Mouse (Mus musculus) E14TG2a.4 (cell line): ENCODE measurements around the gene H2afx.
"Not testable (repeated sequence)": the region's sequence is repeated elsewhere in the genome, so short reads cannot be mapped to it uniquely, and the experiment has no call there.

ENCODE experiments used
- H3K27me3 ChIP-seq: 2 replicates; pipeline ENCODE4 v1.6.1; 2014; ENCODE audit warnings: low read length, control low read depth; ENCODE audit not compliant: insufficient read depth
- H3K36me3 ChIP-seq: 2 replicates; pipeline ENCODE4 v1.6.1; 2014; ENCODE audit warnings: low read length, control low read depth; ENCODE audit not compliant: insufficient read depth
- H3K4me1 ChIP-seq: replicated peaks from 2 replicates; pipeline ENCODE4 v1.6.1; 2014; ENCODE audit warnings: low read depth, low read length, control low read depth
- H3K4me3 ChIP-seq: replicated peaks from 2 replicates; pipeline ENCODE4 v1.5.1; 2014; ENCODE audit warnings: mild to moderate bottlenecking, low read length
- H3K9me3 ChIP-seq: 2 replicates; pipeline ENCODE4 v1.6.1; 2014; ENCODE audit warnings: low read length, control low read depth
- CTCF ChIP-seq: conservative IDR thresholded peaks from 2 replicates; pipeline ENCODE4 v1.5.1; 2014; ENCODE audit warnings: low read length
- NANOG ChIP-seq: IDR thresholded peaks from 2 replicates; pipeline ENCODE4 v1.6.1; 2014; ENCODE audit warnings: borderline replicate concordance, low read length, mixed read lengths
- POU5F1 ChIP-seq: IDR thresholded peaks from 2 replicates; pipeline ENCODE4 v1.6.1; 2014; ENCODE audit warnings: low read length, borderline replicate concordance

H2afx gene

GRCm38 (mm10) chr9:44334396-44335330 is at the start of gene H2afx:
TSS of gene H2afx (plus strand) at chr9:44334694.
- H3K9me3 ChIP-seq = no peaks in the 10 kb centered on the region
- H3K4me1 ChIP-seq = peaks cover 50% of the 10 kb centered on the region
- H3K4me3 ChIP-seq = peak within 1 kb of the TSS; percentile 98
- H3K36me3 ChIP-seq = peaks cover 66% of the 10 kb centered on the region
- H3K27me3 ChIP-seq = no peaks in the 10 kb centered on the region
- TF ChIP-seq POU5F1 (no peak), CTCF (no peak), NANOG (no peak)

GRCm38 (mm10) chr9:44286256-44286850 is 48.1 kb upstream of the H2afx start:
- Histone ChIP-seq H3K36me3 (peaks cover 8% of the 10 kb centered on the region), H3K27me3 (peaks cover 55% of the 10 kb centered on the region), H3K4me3 (no peak overlapping the region), H3K4me1 (peaks cover 31% of the 10 kb centered on the region), H3K9me3 (no peaks in the 10 kb centered on the region)
- TF ChIP-seq POU5F1 (no peak), CTCF (no peak), NANOG (no peak)

GRCm38 (mm10) chr9:44287003-44287400 is 47.5 kb upstream of the H2afx start:
- Histone ChIP-seq H3K4me3 (peak overlapping the region; percentile 78), H3K27me3 (peaks cover 49% of the 10 kb centered on the region), H3K9me3 (no peaks in the 10 kb centered on the region), H3K36me3 (peaks cover 14% of the 10 kb centered on the region), H3K4me1 (peaks cover 27% of the 10 kb centered on the region)
- no peak for TF ChIP-seq POU5F1
- TF ChIP-seq NANOG = no peak
- TF ChIP-seq CTCF = no peak

GRCm38 (mm10) chr9:44287401-44288075 is 47.0 kb upstream of the H2afx start:
- Histone ChIP-seq H3K27me3 (peaks cover 49% of the 10 kb centered on the region), H3K4me3 (peak overlapping the region; percentile 78), H3K4me1 (peaks cover 27% of the 10 kb centered on the region), H3K36me3 (peaks cover 19% of the 10 kb centered on the region), H3K9me3 (no peaks in the 10 kb centered on the region)
- no peak for TF ChIP-seq POU5F1
- TF ChIP-seq NANOG = no peak

GRCm38 (mm10) chr9:44288076-44288958 is 46.2 kb upstream of the H2afx start, which contains the start of gene Abcg4:
TSS of gene Abcg4 (minus strand) at chr9:44288615.
- Histone ChIP-seq H3K4me3 (peak within 1 kb of the TSS; percentile 78), H3K36me3 (peaks cover 27% of the 10 kb centered on the region), H3K27me3 (peaks cover 49% of the 10 kb centered on the region), H3K9me3 (no peaks in the 10 kb centered on the region), H3K4me1 (peaks cover 27% of the 10 kb centered on the region)
- TF ChIP-seq CTCF (no peak), NANOG (no peak), POU5F1 (no peak)

GRCm38 (mm10) chr9:44288959-44289291 is 45.6 kb upstream of the H2afx start:
- Histone ChIP-seq H3K9me3 (no peaks in the 10 kb centered on the region), H3K36me3 (peaks cover 33% of the 10 kb centered on the region), H3K27me3 (peaks cover 45% of the 10 kb centered on the region), H3K4me3 (no peak overlapping the region), H3K4me1 (peaks cover 27% of the 10 kb centered on the region)
- TF ChIP-seq NANOG (no peak), POU5F1 (no peak), CTCF (no peak)

GRCm38 (mm10) chr9:44292490-44292889 is 42.0 kb upstream of the H2afx start:
- H3K4me1 ChIP-seq = peaks cover 16% of the 10 kb centered on the region

GRCm38 (mm10) chr9:44300001-44300400 is 34.5 kb upstream of the H2afx start:
- Histone ChIP-seq H3K36me3 (peaks cover 86% of the 10 kb centered on the region), H3K4me1 (peaks cover 33% of the 10 kb centered on the region)
- not testable (repeated sequence) for H3K4me3 ChIP-seq, H3K9me3 ChIP-seq, H3K27me3 ChIP-seq

More at GRCm38 (mm10) chr9:44292490-44292889, 42.0 kb upstream of the H2afx start:
- Histone ChIP-seq H3K4me3 (no peak overlapping the region), H3K9me3 (no peaks in the 10 kb centered on the region), H3K36me3 (peaks cover 67% of the 10 kb centered on the region), H3K27me3 (peaks cover 18% of the 10 kb centered on the region)
- TF ChIP-seq CTCF (peak; percentile 35; the same call in 1 of the 2 replicates), POU5F1 (no peak)
